Mouse (Mus musculus) adrenal gland, postnatal 10 days (tissue): ENCODE data around the gene Dpf3. TPM values are rescaled to one million over a fixed set of nuclear protein-coding genes. Genes with fewer than 3 reads are reported as not detected.

Experiments used
- DNase-seq: peaks from one replicate; pipeline ENCODE4 v3.0.0; 2021; ENCODE audit warnings: mixed read lengths
- total RNA-seq, 2 experiments: library from RNA; stranded (reverse); gene quantifications; 2 replicates each; pipeline ENCODE4 v1.2.3; 2021

The Dpf3 gene
- total RNA-seq, 2 experiments from 2014 or later: 9.2 to 12.7 TPM

GRCm38 (mm10) chr12:83211146-83211822, 276.2 kb downstream of the Dpf3 start:
- no peak for DNase-seq

GRCm38 (mm10) chr12:83210735-83211134, 276.8 kb downstream of the Dpf3 start:
- DNase-seq: no peak

DNA sequence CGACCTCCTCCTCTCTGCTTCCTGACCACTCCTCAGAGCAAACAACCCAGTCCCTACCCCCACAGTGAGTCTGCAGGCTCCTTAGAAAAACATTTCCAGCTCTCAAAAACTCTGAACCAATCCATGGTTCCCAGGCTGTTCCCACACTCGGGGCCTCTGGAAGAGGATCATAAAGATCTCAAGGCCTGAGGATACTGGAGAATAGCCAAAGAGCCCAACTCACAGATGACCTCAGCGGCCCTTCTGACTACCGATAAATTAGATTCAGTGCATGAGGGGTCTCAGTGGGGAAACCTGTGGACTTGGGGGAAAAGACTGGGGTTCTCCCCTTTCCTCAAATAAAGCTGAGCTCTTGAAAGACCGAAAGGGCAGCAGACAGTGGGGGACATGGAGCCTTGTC, 277.2 kb downstream of the Dpf3 start:
- DNase-seq: peak; percentile 24

DNA sequence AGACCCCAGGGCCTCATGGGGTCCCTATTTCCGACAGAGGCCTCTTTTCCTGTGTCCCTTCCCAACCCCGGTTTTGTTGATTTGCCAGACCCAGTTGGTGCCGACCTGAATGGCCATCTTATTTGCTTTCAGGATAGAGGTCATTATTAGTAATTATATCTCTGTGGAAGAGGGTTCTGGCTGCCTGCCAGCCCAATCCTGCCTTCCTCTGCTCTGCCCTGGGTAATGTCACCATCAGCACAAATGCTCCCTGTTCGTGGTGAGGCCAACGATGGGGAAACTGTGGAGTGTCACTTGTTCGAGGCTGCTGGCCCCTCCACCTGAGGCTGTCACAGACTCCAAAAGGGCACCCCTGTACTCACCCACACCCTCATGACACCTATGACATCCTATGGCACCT, 278.1 kb downstream of the Dpf3 start:
- DNase-seq: peak; percentile 51

DNA sequence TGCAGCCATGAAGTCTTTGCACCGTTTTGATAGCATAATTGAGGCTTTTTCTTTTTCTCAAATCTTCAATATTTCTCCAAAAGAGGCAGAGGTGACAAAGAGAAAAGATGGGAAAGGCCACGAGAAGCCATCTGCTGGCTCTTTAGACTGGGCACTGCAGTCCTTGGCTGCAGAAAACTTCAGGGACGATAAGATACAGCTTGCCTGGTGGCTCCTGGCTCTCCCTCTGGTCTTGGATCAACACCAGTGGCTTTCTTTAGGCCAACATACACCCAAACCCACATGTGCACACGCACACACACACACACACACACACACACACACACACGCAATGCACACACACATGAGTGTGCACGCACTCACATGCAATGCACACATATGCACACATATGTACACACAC, 278.7 kb downstream of the Dpf3 start:
- no peak for DNase-seq

- no peak for DNase-seq
Measured at GRCm38 (mm10) chr12:83208011-83208410, 279.5 kb downstream of the Dpf3 start.

DNA sequence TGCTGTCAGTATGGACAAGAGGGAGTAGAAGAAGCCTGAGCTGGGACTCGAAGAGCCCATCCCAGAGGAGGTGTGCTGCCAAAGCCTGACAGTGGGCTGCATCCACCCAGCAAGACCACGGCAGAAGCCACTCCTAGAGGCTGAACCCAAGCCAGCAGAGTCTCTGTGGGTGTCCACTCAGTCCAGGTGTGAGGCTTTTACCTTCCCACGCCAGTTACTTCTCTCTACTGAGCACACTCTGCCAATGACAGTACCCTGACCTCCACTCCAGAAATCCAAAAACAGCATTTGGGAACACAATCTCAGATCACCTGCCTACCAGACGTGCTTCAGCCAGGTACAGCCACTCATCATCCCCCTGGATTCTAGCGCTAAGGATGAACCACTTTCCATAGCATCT, 280.0 kb downstream of the Dpf3 start:
- DNase-seq: no peak

- no peak for DNase-seq
Measured at GRCm38 (mm10) chr12:83206866-83207265, 280.6 kb downstream of the Dpf3 start.

DNA sequence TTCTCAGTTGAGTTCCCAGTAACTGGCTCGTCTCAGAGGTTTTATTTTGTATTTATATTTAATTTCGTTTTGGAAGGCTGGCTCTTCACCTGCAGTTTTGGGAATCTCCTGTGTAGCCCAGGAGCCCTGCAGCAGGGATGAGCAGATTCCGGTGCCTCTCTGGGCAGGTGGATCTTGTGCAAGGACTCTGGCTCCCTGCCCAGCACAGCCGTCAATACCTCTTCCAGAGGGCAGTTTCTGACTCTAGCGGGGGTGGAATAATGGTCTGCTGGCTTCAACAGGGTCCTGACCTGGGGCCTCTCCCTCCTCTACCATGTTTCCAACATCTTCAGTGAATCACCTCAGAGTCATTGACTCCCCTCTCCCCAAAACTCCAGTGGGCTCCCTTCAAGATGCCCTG, 283.2 kb downstream of the Dpf3 start:
- DNase-seq: peak; percentile 41

DNA sequence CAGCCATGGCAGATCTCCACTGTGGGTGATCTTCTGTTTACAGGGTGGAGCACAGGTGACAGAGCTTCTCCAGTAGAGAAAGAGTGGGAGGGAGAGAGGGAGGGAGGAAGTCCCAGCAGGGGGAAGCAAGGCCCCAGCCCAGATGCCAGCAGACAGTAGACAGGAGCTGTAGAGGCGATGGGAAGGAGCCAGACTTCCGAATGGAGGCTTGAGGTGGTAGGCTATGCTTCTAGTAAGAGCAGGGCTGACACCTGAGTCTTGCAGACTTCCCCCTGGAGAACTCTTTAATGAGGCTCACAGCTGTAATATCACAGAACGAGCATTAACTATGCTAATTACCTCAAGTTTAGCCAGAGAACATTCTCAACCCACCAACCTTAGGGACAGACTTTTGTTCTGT, 285.8 kb downstream of the Dpf3 start:
- DNase-seq: no peak

DNA sequence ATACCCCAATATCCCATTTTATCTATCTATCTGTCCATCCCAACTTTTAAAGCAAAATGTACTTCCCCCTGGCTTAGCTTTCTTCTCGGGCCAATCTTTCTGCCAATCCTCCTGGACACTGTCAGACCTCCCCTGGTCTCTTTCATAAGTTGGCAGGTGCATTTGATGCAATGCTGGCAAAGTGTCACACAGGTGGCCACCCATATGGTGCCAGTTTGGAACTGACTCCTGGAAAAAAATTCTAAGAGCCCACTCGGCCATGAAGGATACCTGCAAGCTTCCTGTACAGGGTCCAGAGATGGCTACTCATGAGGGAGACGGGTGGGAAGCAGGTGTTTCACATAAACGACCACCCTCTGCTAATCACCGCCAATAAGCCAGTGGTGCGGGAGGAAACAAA, 307.0 kb downstream of the Dpf3 start:
- DNase-seq: no peak

- no peak for DNase-seq
Measured at GRCm38 (mm10) chr12:83179860-83180259, 307.7 kb downstream of the Dpf3 start.

DNA sequence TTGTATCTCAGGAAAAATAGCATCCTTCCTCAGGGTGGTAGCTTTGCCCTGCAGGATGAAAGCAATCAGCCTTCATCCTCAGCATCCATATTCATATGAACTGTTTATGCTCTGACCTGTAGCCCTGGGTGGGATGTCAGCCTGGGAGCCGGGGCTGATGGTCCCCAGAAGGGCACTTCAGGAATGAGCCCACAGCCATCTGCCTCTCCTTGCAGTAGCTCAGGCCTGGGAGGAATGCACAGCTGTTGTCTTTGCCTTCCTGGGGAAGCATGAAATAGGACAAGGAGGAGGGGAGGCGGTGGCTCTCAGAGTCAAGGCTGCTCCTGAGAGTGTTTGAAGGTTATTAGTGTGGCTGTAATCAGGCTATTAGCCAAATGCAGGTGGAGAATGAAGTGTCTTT, 308.7 kb downstream of the Dpf3 start:
- DNase-seq: no peak

- DNase-seq: no peak
Measured at GRCm38 (mm10) chr12:83169495-83170209, 317.9 kb downstream of the Dpf3 start.

DNA sequence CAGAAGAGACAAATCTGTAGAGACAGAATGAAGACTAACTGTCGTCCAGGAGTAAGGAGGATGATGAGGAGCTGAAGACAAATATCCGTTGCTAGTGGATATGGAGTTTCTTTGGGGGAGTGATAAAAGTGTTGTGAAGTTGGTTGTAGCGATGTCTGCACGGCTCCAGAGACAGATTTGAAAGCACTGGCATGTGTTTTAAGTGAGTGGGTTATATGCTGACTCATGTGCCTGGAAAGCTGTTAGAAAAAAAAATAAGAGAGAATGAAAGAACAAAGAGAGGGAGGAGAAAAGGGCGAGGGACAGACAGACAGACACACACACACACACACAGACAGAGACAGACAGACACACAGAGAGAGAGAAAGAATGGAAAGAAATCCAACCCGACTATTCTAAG, 319.2 kb downstream of the Dpf3 start:
- DNase-seq: no peak

- DNase-seq: no peak
Measured at GRCm38 (mm10) chr12:83165058-83165457, 322.5 kb downstream of the Dpf3 start.

Other genes starting within 250 kb of the Dpf3 start
- gene Dcaf4, start 32.8 kb upstream of the Dpf3 start, total RNA-seq: 10 to 100 TPM; 38.8 to 58.9 TPM
- 10 to 100 TPM; 28.8 to 34.9 TPM for gene Zfyve1, start 109.5 kb upstream of the Dpf3 start, total RNA-seq
- gene Rbm25, start 143.5 kb upstream of the Dpf3 start, total RNA-seq: 100 to 1,000 TPM in 1 of 2 experiments, 10 to 100 TPM in 1; 78.9 to 126 TPM
- gene Psen1, start 200.4 kb upstream of the Dpf3 start, total RNA-seq: 10 to 100 TPM; 47.5 to 53.9 TPM